Mouse (Mus musculus) neural tube, embryonic 13.5 days (tissue): ENCODE measurements around the gene Hdc. TPM values are rescaled to one million over a fixed set of nuclear protein-coding genes. Genes with fewer than 3 reads are reported as not detected.
A peak's percentile ranks its signal among the peaks of the same experiment; 100 is the strongest.

ENCODE experiments used
- ATAC-seq: fragments of 200-750 bp; cut with Nextera tagmentation; 2 replicates; pipeline ENCODE4 v1.8.0; 2017; ENCODE audit warnings: low read depth, mild to moderate bottlenecking, moderate TSS enrichment, moderate library complexity
- H3K27ac ChIP-seq: fragments of 300-500 bp; sonication (generic); replicated peaks from 2 replicates; pipeline ENCODE4 v1.5.1; 2015; ENCODE audit warnings: moderate library complexity, mild to moderate bottlenecking, inconsistent platforms
- H3K27me3 ChIP-seq: fragments of 300-500 bp; sonication (generic); 2 replicates; pipeline ENCODE4 v1.6.1; 2015; ENCODE audit warnings: mild to moderate bottlenecking, inconsistent platforms
- H3K36me3 ChIP-seq: fragments of 300-500 bp; sonication (generic); 2 replicates; pipeline ENCODE4 v1.6.1; 2015; ENCODE audit warnings: mild to moderate bottlenecking, inconsistent platforms
- H3K4me1 ChIP-seq: fragments of 300-500 bp; sonication (generic); replicated peaks from 2 replicates; pipeline ENCODE4 v1.6.1; 2015; ENCODE audit warnings: inconsistent platforms
- H3K4me2 ChIP-seq: fragments of 300-500 bp; sonication (generic); 2 replicates; pipeline ENCODE4 v1.6.1; 2015; ENCODE audit warnings: inconsistent platforms, mild to moderate bottlenecking, moderate library complexity
- H3K4me3 ChIP-seq: fragments of 300-500 bp; sonication (generic); 2 replicates; pipeline ENCODE4 v1.5.1; 2015; ENCODE audit warnings: mild to moderate bottlenecking, inconsistent platforms
- H3K9ac ChIP-seq: fragments of 300-500 bp; sonication (generic); 2 replicates; pipeline ENCODE4 v1.6.1; 2015; ENCODE audit warnings: moderate library complexity, mild to moderate bottlenecking, inconsistent platforms
- H3K9me3 ChIP-seq: fragments of 300-500 bp; sonication (generic); 2 replicates; pipeline ENCODE4 v1.6.1; 2016; ENCODE audit warnings: inconsistent platforms
- WGBS: fragments of 180-500 bp; shearing (Covaris S2); methylation state at CpG from one replicate; pipeline ENCODE4 v1.1.7; 2015; 5-methylcytosine and 5-hydroxymethylcytosine counted together
- polyA plus RNA-seq: library from polyadenylated mRNA; unstranded; fragments of >200 nt; fragmentation: Nextera tagmentation; extraction: Ambion mirVana; gene quantifications from 2 replicates; pipeline ENCODE4 v1.2.1, GENCODE M21; 2015

Hdc gene
- polyA plus RNA-seq, 1 experiment from 2014 or later, result 0.15 TPM

- Histone ChIP-seq H3K4me2 (no peak overlapping the region), H3K9ac (no peak overlapping the region), H3K36me3 (no peaks in the 10 kb centered on the region), H3K9me3 (peaks cover 6% of the 10 kb centered on the region; the same call in 1 of the 2 replicates), H3K27me3 (no peaks in the 10 kb centered on the region), H3K4me1 (no peaks in the 10 kb centered on the region), H3K4me3 (no peak overlapping the region), H3K27ac (no peak overlapping the region)
- no peak for ATAC-seq
- WGBS, result 91% methylated on average over 1 of the region's 1 CpGs
Observed at GRCm38 (mm10) chr2:126572163-126572562, 46.9 kb downstream of the Hdc start.

GRCm38 (mm10) chr2:126563411-126564105, 55.5 kb downstream of the Hdc start:
- H3K4me1 ChIP-seq, result no peaks in the 10 kb centered on the region
- ATAC-seq, result no peak
- WGBS, result 71% methylated on average over 17 of the region's 17 CpGs
- no peaks in the 10 kb centered on the region for H3K36me3 ChIP-seq
- no peak overlapping the region for H3K27ac ChIP-seq
- H3K4me3 ChIP-seq, result no peak overlapping the region
- no peaks in the 10 kb centered on the region for H3K27me3 ChIP-seq
- peaks cover 4% of the 10 kb centered on the region; the same call in 1 of the 2 replicates for H3K9me3 ChIP-seq
- H3K4me2 ChIP-seq, result no peak overlapping the region
- no peak overlapping the region for H3K9ac ChIP-seq

GRCm38 (mm10) chr2:126560094-126560493, 59.0 kb downstream of the Hdc start:
- no peak for ATAC-seq
- no peak overlapping the region for H3K9ac ChIP-seq
- H3K4me2 ChIP-seq, result no peak overlapping the region
- no peak overlapping the region for H3K27ac ChIP-seq
- peaks cover 9% of the 10 kb centered on the region for H3K27me3 ChIP-seq
- H3K36me3 ChIP-seq, result no peaks in the 10 kb centered on the region
- 98% methylated on average over 1 of the region's 1 CpGs for WGBS
- no peaks in the 10 kb centered on the region for H3K4me1 ChIP-seq
- no peak overlapping the region for H3K4me3 ChIP-seq
- H3K9me3 ChIP-seq, result no peaks in the 10 kb centered on the region

- WGBS, result 82% methylated on average over 5 of the region's 5 CpGs
Observed at GRCm38 (mm10) chr2:126555533-126555932, 63.6 kb downstream of the Hdc start.

GRCm38 (mm10) chr2:126553291-126553639, 65.8 kb downstream of the Hdc start:
- 0 out of 2 replicates have a peak overlapping the region, but pooled peaks have one; percentile 49 for H3K27ac ChIP-seq

More at GRCm38 (mm10) chr2:126555533-126555932, 63.6 kb downstream of the Hdc start:
- H3K9me3 ChIP-seq, result no peaks in the 10 kb centered on the region
- no peak overlapping the region for H3K27ac ChIP-seq
- no peaks in the 10 kb centered on the region for H3K36me3 ChIP-seq
- H3K4me1 ChIP-seq, result peaks cover 20% of the 10 kb centered on the region
- no peak overlapping the region for H3K9ac ChIP-seq
- H3K27me3 ChIP-seq, result peaks cover 46% of the 10 kb centered on the region
- no peak for ATAC-seq
- H3K4me3 ChIP-seq, result no peak overlapping the region
- H3K4me2 ChIP-seq, result no peak overlapping the region

GRCm38 (mm10) chr2:126552357-126553290, 66.5 kb downstream of the Hdc start, which contains the start of gene Slc27a2:
Slc27a2 (plus strand) TSS chr2:126552407.
- peaks cover 46% of the 10 kb centered on the region for H3K27me3 ChIP-seq
- no peaks in the 10 kb centered on the region for H3K36me3 ChIP-seq
- under 1% methylated on average over 61 of the region's 61 CpGs for WGBS
- H3K4me3 ChIP-seq, result peak within 1 kb of the TSS; percentile 67
- H3K4me2 ChIP-seq, result peak within 1 kb of the TSS; percentile 98
- peaks cover 20% of the 10 kb centered on the region for H3K4me1 ChIP-seq
- ATAC-seq, result peak; percentile 85
- 0 out of 2 replicates have a peak within 1 kb of the TSS, but pooled peaks have one; percentile 49 for H3K27ac ChIP-seq
- no peaks in the 10 kb centered on the region for H3K9me3 ChIP-seq
- H3K9ac ChIP-seq, result peak within 1 kb of the TSS; percentile 79

More at GRCm38 (mm10) chr2:126553291-126553639, 65.8 kb downstream of the Hdc start:
- Histone ChIP-seq H3K4me1 (peaks cover 20% of the 10 kb centered on the region), H3K4me3 (peak overlapping the region; percentile 67), H3K27me3 (peaks cover 46% of the 10 kb centered on the region), H3K9me3 (no peaks in the 10 kb centered on the region), H3K9ac (peak overlapping the region; percentile 79), H3K36me3 (no peaks in the 10 kb centered on the region), H3K4me2 (peak overlapping the region; percentile 98)
- under 1% methylated on average over 26 of the region's 26 CpGs for WGBS
- ATAC-seq, result peak; percentile 79

- peaks cover 46% of the 10 kb centered on the region for H3K27me3 ChIP-seq
- no peaks in the 10 kb centered on the region for H3K9me3 ChIP-seq
- no peak overlapping the region for H3K4me3 ChIP-seq
- ATAC-seq, result no peak
- no peaks in the 10 kb centered on the region for H3K36me3 ChIP-seq
- H3K4me2 ChIP-seq, result peak overlapping the region; percentile 98
- no peak overlapping the region for H3K27ac ChIP-seq
- H3K9ac ChIP-seq, result no peak overlapping the region
- peaks cover 20% of the 10 kb centered on the region for H3K4me1 ChIP-seq
- 17% methylated on average over 5 of the region's 5 CpGs for WGBS
Observed at GRCm38 (mm10) chr2:126551896-126552295, 67.2 kb downstream of the Hdc start.

- WGBS, result 73% methylated on average over 8 of the region's 8 CpGs
- Histone ChIP-seq H3K9me3 (no peaks in the 10 kb centered on the region), H3K27me3 (peaks cover 46% of the 10 kb centered on the region), H3K4me3 (no peak overlapping the region), H3K27ac (no peak overlapping the region), H3K9ac (no peak overlapping the region), H3K36me3 (no peaks in the 10 kb centered on the region), H3K4me1 (peaks cover 20% of the 10 kb centered on the region), H3K4me2 (no peak overlapping the region)
- no peak for ATAC-seq
Observed at GRCm38 (mm10) chr2:126551244-126551890, 67.7 kb downstream of the Hdc start.

GRCm38 (mm10) chr2:126549681-126550080, 69.4 kb downstream of the Hdc start:
- no peak for ATAC-seq
- H3K4me3 ChIP-seq, result no peak overlapping the region
- H3K9me3 ChIP-seq, result no peaks in the 10 kb centered on the region
- peaks cover 33% of the 10 kb centered on the region for H3K27me3 ChIP-seq
- H3K4me1 ChIP-seq, result peaks cover 20% of the 10 kb centered on the region
- no peak overlapping the region for H3K4me2 ChIP-seq
- H3K27ac ChIP-seq, result no peak overlapping the region
- no peak overlapping the region for H3K9ac ChIP-seq
- no peaks in the 10 kb centered on the region for H3K36me3 ChIP-seq
- 87% methylated on average over 7 of the region's 7 CpGs for WGBS

GRCm38 (mm10) chr2:126546392-126546791, 72.7 kb downstream of the Hdc start:
- Histone ChIP-seq H3K9ac (no peak overlapping the region), H3K4me1 (no peaks in the 10 kb centered on the region), H3K9me3 (no peaks in the 10 kb centered on the region), H3K4me2 (no peak overlapping the region), H3K4me3 (no peak overlapping the region), H3K27ac (no peak overlapping the region), H3K36me3 (no peaks in the 10 kb centered on the region), H3K27me3 (peaks cover 5% of the 10 kb centered on the region)
- ATAC-seq, result no peak
- WGBS, result 87% methylated on average over 3 of the region's 3 CpGs

GRCm38 (mm10) chr2:126545297-126545696, 73.8 kb downstream of the Hdc start:
- Histone ChIP-seq H3K9ac (no peak overlapping the region), H3K27ac (no peak overlapping the region), H3K9me3 (no peaks in the 10 kb centered on the region), H3K4me3 (no peak overlapping the region), H3K4me2 (no peak overlapping the region), H3K36me3 (no peaks in the 10 kb centered on the region), H3K4me1 (no peaks in the 10 kb centered on the region), H3K27me3 (no peaks in the 10 kb centered on the region)
- no peak for ATAC-seq
- WGBS, result 79% methylated on average over 5 of the region's 5 CpGs
